Mouse (Mus musculus): ENCODE results near the gene Gm10309.

Gm10309 gene

GRCm38 (mm10) chr17:86471684-86472083 lies 33.3 kb downstream of the Gm10309 start:
- peak in 1 of 2 experiments; percentile 55 for DNase-seq (ENCODE audit: low spot score in 2 of 2)

- no peak for DNase-seq (ENCODE audit: low spot score in 2 of 2)
These were observed 34.9 kb downstream of the Gm10309 start for GRCm38 (mm10) chr17:86470160-86470559.

GRCm38 (mm10) chr17:86467967-86468366 lies 37.1 kb downstream of the Gm10309 start:
- no peak for DNase-seq (ENCODE audit: low spot score in 2 of 2)

GRCm38 (mm10) chr17:86467291-86467898 lies 37.6 kb downstream of the Gm10309 start:
- DNase-seq (ENCODE audit: low spot score in 2 of 2): no peak

- no peak for DNase-seq (ENCODE audit: low spot score in 2 of 2)
These were observed 38.2 kb downstream of the Gm10309 start for GRCm38 (mm10) chr17:86466871-86467270.

- DNase-seq (ENCODE audit: low spot score in 2 of 2): no peak
These were observed 38.6 kb downstream of the Gm10309 start for GRCm38 (mm10) chr17:86466412-86466811.

GRCm38 (mm10) chr17:86465865-86466264 lies 39.2 kb downstream of the Gm10309 start:
- no peak for DNase-seq (ENCODE audit: low spot score in 2 of 2)

- peak in 1 of 2 experiments; percentile 45 for DNase-seq (ENCODE audit: low spot score in 2 of 2)
These were observed 40.2 kb downstream of the Gm10309 start for GRCm38 (mm10) chr17:86464689-86465363.

GRCm38 (mm10) chr17:86464197-86464596 lies 40.8 kb downstream of the Gm10309 start:
- DNase-seq (ENCODE audit: low spot score in 2 of 2): no peak

- no peak for DNase-seq (ENCODE audit: low spot score in 2 of 2)
These were observed 41.7 kb downstream of the Gm10309 start for GRCm38 (mm10) chr17:86463369-86463768.

GRCm38 (mm10) chr17:86460645-86461430 lies 44.2 kb downstream of the Gm10309 start:
- no peak for DNase-seq (ENCODE audit: low spot score in 2 of 2)

GRCm38 (mm10) chr17:86458302-86458980 lies 46.6 kb downstream of the Gm10309 start:
- no peak for DNase-seq (ENCODE audit: low spot score in 2 of 2)

GRCm38 (mm10) chr17:86456512-86456911 lies 48.5 kb downstream of the Gm10309 start:
- DNase-seq (ENCODE audit: low spot score in 2 of 2): no peak

- DNase-seq (ENCODE audit: low spot score in 2 of 2): no peak
These were observed 50.7 kb downstream of the Gm10309 start for GRCm38 (mm10) chr17:86454351-86454706.

- DNase-seq (ENCODE audit: low spot score in 2 of 2): no peak
These were observed 51.2 kb downstream of the Gm10309 start for GRCm38 (mm10) chr17:86453673-86454350.

GRCm38 (mm10) chr17:86452934-86453333 lies 52.1 kb downstream of the Gm10309 start:
- no peak for DNase-seq (ENCODE audit: low spot score in 2 of 2)

Measured in frontal cortex, postnatal 36 days (tissue).